Mouse (Mus musculus): ENCODE measurements around the gene Trmt10a.
A peak's percentile ranks its signal among the peaks of the same experiment; 100 is the strongest.

Trmt10a gene

GRCm38 (mm10) chr3:138197973-138198721 lies 54.9 kb downstream of the Trmt10a start:
- DNase-seq, result peak; percentile 81

- DNase-seq, result no peak
Measured at GRCm38 (mm10) chr3:138198722-138199068, 55.4 kb downstream of the Trmt10a start.

- no peak for DNase-seq
Measured at GRCm38 (mm10) chr3:138208821-138209220, 65.6 kb downstream of the Trmt10a start.
